Mouse (Mus musculus) layer of hippocampus, adult 8-10 months (tissue): ENCODE data around the gene 4930474N05Rik. TPM values are rescaled to one million over a fixed set of nuclear protein-coding genes. Genes with fewer than 3 reads are reported as not detected.

Source experiments
- DNase-seq, 2 experiments: peaks; one replicate each; pipeline ENCODE4 v3.0.0; 2022; ENCODE audit warnings: low spot score in 2 of 2
- total RNA-seq, 4 experiments: library from RNA; stranded (reverse); gene quantifications; 2 replicates each; pipeline ENCODE4 v1.2.4; 2022

Gene 4930474N05Rik
- not detected for total RNA-seq

DNA sequence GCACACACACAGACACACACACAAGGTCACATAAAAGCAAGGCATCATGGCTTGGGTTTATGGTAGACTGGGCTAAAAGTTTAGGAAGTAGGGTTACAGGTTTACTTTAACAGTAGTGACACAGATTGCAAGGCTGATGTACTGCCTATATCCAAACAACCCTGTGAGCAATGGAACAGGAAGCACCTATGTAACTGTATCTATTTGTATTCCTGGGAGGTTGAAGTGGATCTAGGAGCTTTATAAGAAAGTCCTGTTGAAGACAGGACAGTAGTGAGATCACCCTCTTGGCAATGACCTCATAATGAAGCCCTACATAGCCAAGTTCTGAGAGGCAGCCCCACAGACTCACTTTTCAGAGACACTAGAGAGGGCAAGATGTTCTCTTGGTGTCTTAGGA lies at the start of gene 4930474N05Rik:
Gene 4930474N05Rik (plus strand): TSS at position 301 of the 400 bp plus-strand sequence.
- no peak for DNase-seq

DNA sequence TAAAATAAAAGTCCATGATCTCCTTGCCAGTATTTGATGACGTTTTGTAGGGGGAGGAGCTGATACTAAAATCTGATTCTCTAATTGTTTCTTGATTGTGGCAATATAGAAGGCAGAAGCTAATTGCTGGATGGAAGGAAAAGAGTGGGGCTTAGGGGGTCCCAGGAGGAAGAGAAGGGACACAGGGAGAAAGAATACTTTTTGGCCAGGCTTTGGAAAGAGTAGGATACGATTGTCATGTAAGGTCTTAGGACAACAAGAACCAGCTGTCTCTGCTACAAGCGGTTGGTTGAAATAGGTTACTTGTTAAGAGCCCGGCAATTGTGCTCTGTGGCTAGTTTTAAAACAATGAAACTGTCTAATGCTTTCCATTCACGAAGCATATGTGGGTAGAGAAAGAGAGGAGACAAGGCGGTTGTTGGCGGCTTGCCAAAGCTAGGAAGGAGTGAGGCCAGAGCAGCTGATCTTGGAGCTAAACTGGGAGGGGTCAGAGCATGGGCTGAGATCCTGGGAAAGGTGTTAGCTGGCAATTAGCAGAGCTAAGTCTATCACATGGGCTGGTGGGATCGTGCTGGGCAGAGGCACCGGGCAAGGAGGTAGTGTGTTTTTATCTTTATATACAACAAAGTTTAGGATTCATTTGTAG lies 45.8 kb upstream of the 4930474N05Rik start:
- DNase-seq, result peak in 1 of 2 experiments; percentile 9

DNA sequence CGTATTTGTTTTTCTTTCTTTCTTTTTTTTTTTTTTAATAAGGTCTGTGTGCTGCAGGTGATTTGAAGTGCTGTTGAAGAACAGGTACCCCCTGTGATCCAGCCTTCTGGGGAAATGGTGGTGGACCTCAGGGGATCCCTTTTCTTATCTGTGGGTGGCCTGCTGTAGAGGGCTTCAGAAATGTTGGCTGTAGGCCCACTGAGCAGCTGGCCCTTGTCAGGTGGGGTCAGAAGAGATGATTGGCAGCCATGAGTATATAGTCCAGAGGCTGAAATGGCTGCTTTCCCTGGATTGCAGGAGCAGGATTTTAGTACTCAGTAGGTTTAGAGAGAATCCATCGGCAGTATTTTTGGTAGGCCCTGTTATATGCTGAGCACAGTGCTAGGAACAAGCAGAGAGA lies 41.4 kb upstream of the 4930474N05Rik start:
- DNase-seq, result no peak

DNA sequence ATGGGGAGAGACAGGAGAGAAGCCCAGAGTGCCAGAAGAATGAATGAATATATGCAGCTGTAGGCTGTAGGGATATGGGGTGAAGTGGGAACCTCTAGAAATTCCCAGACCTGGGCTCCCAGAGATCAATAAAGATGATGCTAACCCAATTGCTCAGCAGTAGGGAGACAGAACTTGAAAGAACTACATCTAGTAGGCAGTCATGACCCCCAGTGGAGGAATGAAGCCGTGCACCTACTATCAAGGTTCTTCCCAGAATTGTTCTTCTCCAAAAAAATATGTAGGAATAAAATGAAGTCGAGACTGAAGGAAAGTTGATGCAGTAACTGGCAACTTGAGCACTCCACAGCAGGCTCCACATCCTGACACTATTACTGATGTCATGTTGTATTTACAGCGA lies 3.8 kb downstream of the 4930474N05Rik start:
- no peak for DNase-seq

DNA sequence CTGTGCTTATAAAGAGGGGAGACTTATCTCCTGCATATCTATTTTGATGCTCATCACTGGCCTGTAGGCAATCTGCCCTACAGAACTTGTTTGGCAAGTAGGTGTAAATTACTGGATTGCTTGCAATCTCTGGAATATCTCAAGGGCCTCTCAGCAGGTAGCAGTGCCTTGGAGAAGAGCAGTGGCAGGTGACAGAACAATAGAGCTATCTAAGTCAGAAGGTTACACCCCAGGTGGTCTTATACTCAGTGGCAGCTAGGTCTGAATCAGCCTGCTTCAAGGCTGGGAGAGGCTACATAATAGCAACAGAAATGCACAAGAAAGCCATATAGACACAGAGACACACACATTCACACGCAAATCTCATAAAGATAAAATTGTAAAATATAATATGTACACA lies 4.9 kb downstream of the 4930474N05Rik start:
- no peak for DNase-seq

DNA sequence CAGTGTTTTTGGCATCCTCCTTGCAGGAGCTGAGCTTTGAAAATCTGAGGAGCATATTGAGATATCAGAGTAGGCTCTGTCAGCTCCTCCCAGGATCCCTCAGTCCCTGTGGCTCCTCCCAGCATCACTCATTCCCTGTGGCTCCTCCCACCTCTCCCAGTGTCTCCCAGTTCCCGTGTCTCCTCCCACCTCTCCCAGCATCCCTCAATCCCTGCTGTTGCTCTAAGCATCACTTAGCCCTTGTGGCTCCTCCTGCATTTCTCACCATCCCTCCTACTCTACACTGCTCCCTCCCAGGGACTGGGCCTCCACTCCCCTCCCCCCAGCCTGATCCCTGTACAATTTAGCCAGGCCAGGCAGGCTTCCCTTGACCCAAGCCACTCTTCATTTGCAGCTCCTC lies 6.0 kb downstream of the 4930474N05Rik start:
- DNase-seq, result no peak

DNA sequence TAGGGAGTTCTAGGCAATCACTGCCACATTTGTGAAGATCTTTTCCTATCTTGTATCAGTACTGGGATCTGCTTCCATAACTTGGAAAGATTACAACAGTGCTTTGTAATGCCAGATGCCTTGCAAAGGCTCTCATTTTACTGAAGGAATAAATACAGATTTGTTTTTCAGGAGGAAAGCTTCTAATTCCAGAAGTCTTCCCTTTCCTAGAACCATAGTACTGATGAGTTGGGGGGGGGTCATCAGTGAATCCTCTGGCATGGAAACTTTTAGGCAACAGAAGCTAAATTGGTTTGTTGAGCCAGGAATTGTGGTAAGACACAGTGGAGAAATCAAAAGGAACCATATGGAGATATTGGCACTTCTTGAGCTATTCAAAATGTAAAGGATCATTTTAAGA lies 19.8 kb downstream of the 4930474N05Rik start:
- no peak for DNase-seq

DNA sequence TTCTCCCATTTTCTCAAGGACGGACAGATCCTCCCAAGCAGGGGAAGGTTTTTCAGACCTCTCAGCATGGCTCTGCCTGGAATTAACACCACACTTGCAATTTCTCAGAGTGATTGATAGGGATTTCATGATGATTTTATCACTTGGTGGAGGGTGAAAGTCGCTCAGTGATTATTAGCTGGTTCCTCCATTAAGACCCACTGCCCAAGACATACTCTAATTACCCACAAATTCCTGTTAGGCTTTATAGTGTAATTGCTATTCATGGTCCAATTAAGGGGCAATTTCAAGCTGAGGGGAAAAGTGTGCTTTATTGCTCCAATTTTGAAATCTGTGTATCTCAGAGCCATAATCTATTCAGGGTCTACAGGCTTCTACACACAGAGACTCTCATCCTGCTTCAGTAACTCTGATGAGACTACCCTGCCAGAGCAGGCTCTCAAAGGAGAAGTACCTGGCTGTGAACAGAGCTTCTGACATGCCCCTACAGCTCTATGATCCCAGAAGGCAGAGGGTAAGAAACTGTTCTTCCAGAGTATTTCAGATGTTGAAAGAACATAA lies 29.1 kb downstream of the 4930474N05Rik start:
- DNase-seq, result no peak

DNA sequence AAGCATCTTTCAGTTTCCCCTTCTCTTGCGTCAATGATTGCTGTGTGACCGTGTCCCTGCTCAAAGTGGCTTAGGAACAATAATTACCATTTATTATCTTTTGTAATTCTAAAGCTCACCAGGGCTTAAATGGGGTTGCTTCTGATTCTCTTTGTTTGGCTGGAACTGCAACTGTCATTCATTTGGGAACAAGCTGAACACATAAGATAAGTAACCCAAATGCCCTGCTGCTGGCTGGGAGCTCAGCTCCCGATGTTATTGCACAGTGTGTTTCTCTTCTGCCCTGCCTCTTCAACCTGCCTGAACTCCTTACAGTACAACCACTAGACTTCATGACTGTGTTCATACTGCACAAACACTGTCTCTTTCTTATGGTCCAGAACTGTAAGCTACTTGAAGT lies 41.0 kb downstream of the 4930474N05Rik start:
- no peak for DNase-seq

DNA sequence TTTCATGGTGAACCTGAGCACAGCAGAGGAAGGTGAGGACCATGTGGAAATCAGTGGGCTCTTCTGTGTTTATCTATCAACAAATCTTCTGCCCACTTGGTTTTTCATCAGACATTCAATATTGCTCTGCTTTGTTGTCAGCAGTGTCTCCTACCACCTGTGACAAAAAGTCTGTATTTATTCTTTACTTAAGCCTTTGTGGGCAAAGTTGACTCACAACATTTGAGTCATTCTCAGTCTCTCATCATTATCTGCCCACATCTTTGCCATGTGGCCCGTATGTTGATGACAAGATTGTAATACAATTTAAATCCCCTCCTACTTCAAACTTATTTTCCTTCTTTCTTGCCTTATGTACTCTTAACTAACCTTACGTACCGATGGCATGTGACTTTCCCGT lies 43.0 kb downstream of the 4930474N05Rik start:
- no peak for DNase-seq

DNA sequence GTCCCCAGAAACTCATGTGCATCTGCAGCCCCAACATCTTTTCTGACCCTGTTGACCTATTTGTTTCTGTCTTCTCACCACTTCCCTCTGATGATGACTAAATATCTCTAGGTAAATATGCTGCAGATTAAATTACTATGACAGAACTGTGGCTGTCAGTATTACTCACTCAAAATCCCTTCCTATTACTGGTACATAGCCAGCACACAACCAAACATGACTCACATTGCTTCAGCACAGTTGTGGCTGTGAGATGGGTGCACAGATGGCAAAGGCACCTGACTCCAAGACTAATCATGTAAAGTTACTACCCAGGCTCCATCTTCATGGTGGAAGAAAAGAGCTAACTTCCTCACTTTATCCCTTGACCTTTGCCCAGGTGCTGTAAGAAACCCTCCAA lies 50.5 kb downstream of the 4930474N05Rik start:
- peak; percentile 21 for DNase-seq
